8 mouse cellular contexts compared by ENCODE assay signal in genomic region chr7:16395944-16396343, GRCm38 (mm10). TPM values are rescaled to one million over a fixed set of nuclear protein-coding genes. Genes with fewer than 3 reads are reported as not detected.
DNase-seq lines count a peak whose midpoint lies in the region.

No protein-coding gene starts in this region.

- peak; percentile 46 for DNase-seq in cerebellum, adult 11 months
- no peak for DNase-seq in cerebellum, adult 9-11 months
- DNase-seq in layer of hippocampus, adult 11-12 months (ENCODE audit: low spot score): peak; percentile 55
- no peak for DNase-seq in layer of hippocampus, postnatal 36 days
- DNase-seq in A20 (ENCODE audit: low read depth, low spot score): peak; percentile 63
- peak; percentile 74 to 77 for DNase-seq in cerebellum, postnatal 14 days
- peak; percentile 66 for DNase-seq in mesoderm, embryonic 11.5 days (ENCODE audit: low read depth, low spot score)
- no peak for DNase-seq in Muller cell, postnatal 12 days (ENCODE audit: inconsistent ontology term)

RNA-seq across cellular contexts. Expression of gene Zc3h4, which starts 4.8 kb away (rescaled TPM):
- 10 to 100 TPM; 54.7 to 60.4 TPM for total RNA-seq in layer of hippocampus, postnatal 36 days (2021)

RNA-seq across cellular contexts. Expression of gene Sae1, which starts 8.3 kb away (rescaled TPM):
- total RNA-seq in layer of hippocampus, postnatal 36 days (2021): 10 to 100 TPM; 88.7 to 97.5 TPM

RNA-seq across cellular contexts. Expression of gene Tmem160, which starts 56.6 kb away (rescaled TPM):
- total RNA-seq in layer of hippocampus, postnatal 36 days (2021): 10 to 100 TPM; 61.4 to 77.2 TPM

Comparison
In these comparisons a context has a peak if more than half of its experiments do, and no peak if none do; other contexts are left out.
1. DNase-seq: peak in cerebellum, adult 11 months (single experiment), layer of hippocampus, adult 11-12 months (single experiment), A20 (single experiment), cerebellum, postnatal 14 days (2 of 2) and mesoderm, embryonic 11.5 days (single experiment); none in cerebellum, adult 9-11 months (single experiment), layer of hippocampus, postnatal 36 days (0 of 2) and Muller cell, postnatal 12 days (single experiment).